Mouse (Mus musculus): ENCODE results near the gene Cpne2. TPM values are rescaled to one million over a fixed set of nuclear protein-coding genes. Genes with fewer than 3 reads are reported as not detected.

The Cpne2 gene
- polyA plus RNA-seq, 1 experiment: 28.1 TPM

DNA sequence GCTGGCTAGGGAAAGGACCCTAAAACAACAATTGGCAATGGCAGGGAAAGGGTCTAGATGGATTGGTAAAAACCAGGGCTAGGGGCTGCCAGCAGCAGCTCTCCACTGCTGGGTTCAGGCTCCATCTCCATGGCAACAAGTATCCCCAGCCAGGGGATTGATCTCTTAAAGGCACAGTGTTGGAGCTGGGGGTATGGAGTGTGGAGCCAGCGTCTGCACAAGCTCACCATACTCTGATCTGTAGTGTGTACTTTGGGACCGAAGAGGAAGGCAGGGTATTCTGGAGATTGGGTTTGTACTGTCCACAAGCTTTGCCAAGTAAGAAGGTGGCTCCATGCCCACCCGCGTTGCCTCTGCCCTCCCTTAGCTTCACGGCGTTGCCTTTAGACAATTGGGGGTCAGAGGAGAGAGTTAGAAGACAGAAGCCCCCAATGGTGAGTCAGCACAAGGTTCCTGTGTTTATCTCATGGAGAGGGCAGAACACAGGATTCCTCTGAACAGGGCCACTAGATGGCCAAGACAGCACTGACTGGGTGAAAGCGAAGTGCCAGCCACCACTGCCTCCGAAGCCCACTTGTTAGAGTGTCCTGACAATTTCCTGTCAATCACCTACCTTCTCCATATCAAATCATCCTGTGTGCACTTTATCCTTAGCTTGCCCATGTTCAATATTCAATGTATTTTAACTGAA lies 34.5 kb downstream of the Cpne2 start:
- no peaks in the 10 kb centered on the region for H3K36me3 ChIP-seq (ENCODE audit: control insufficient read depth, insufficient read depth, low read length)
- no peak for DNase-seq
- H3K27me3 ChIP-seq (ENCODE audit: control insufficient read depth, insufficient read depth, low read length): no peaks in the 10 kb centered on the region
- WGBS: 97% methylated on average over 8 of the region's 8 CpGs
- TF ChIP-seq POLR2A (IDR thresholded peaks at IDR 0.05; ENCODE audit: control insufficient read depth, extremely low read depth, insufficient read depth, low read length, poor library complexity): no peak
- no peak for TF ChIP-seq CTCF (IDR thresholded peaks at IDR 0.05; ENCODE audit: borderline replicate concordance, control insufficient read depth, extremely low read depth, insufficient read depth, low read length, poor library complexity)
- H3K4me1 ChIP-seq (replicated peaks; ENCODE audit: control insufficient read depth, insufficient read depth, low read length): no peaks in the 10 kb centered on the region
- H3K4me3 ChIP-seq (ENCODE audit: control insufficient read depth, insufficient read depth, low read length): no peak overlapping the region
- no peak overlapping the region for H3K27ac ChIP-seq (ENCODE audit: control insufficient read depth, insufficient read depth, low read length)

DNA sequence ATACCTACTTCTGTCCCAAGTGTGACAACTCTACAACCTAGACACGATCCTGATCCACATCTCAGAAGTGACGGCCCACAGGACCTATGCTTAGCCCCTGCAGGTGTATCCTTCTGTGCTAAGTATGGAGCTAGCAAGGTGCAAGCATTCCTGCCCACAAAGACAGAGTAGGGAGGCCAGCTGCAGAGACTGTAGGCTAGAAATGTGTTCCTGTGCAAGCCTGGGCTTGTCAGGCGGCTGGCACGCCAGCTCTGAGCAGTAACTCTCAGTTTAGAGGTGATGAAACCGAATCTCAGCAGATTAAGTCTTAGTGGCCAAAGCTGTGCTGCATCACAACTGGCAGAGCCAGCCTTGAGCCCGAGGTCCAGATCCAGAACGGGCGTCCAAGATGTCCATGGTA lies 35.3 kb downstream of the Cpne2 start:
- H3K4me3 ChIP-seq (ENCODE audit: control insufficient read depth, insufficient read depth, low read length): no peak overlapping the region
- WGBS: 91% methylated on average over 8 of the region's 8 CpGs

DNA sequence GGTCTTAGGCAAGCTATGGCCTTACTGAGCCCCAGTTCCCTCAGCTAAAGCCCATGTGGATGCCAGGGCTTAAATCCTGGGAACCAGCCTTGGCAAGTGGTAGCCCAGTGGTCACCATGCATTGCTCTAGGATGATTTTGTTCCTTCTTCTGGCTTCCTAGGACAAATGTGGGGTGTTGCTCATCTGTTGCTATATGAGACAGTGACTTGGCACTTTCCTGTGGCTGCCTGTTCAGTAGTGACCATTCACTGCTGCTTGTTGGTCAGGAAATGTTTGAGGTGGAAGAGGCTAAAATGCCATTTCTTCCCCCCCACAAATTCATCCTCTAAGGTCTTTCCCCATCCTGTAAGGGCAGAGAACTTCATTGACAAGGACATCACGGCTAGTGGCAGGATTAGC lies 36.6 kb downstream of the Cpne2 start:
- WGBS: 85% methylated on average over 1 of the region's 1 CpGs
- Histone ChIP-seq H3K36me3 (ENCODE audit: control insufficient read depth, insufficient read depth, low read length) (peaks cover 6% of the 10 kb centered on the region; the same call in 1 of the 2 replicates), H3K27me3 (ENCODE audit: control insufficient read depth, insufficient read depth, low read length) (no peaks in the 10 kb centered on the region), H3K27ac (ENCODE audit: control insufficient read depth, insufficient read depth, low read length) (no peak overlapping the region), H3K4me3 (ENCODE audit: control insufficient read depth, insufficient read depth, low read length) (no peak overlapping the region), H3K4me1 (replicated peaks; ENCODE audit: control insufficient read depth, insufficient read depth, low read length) (no peaks in the 10 kb centered on the region)
- TF ChIP-seq CTCF (IDR thresholded peaks at IDR 0.05; ENCODE audit: borderline replicate concordance, control insufficient read depth, extremely low read depth, insufficient read depth, low read length, poor library complexity): no peak
- TF ChIP-seq POLR2A (IDR thresholded peaks at IDR 0.05; ENCODE audit: control insufficient read depth, extremely low read depth, insufficient read depth, low read length, poor library complexity): no peak
- no peak for DNase-seq

More for the DNA sequence above, 35.3 kb downstream of the Cpne2 start:
- Histone ChIP-seq H3K36me3 (ENCODE audit: control insufficient read depth, insufficient read depth, low read length) (no peaks in the 10 kb centered on the region), H3K4me1 (replicated peaks; ENCODE audit: control insufficient read depth, insufficient read depth, low read length) (no peaks in the 10 kb centered on the region), H3K27me3 (ENCODE audit: control insufficient read depth, insufficient read depth, low read length) (no peaks in the 10 kb centered on the region), H3K27ac (ENCODE audit: control insufficient read depth, insufficient read depth, low read length) (no peak overlapping the region)
- DNase-seq: no peak
- no peak for TF ChIP-seq CTCF (IDR thresholded peaks at IDR 0.05; ENCODE audit: borderline replicate concordance, control insufficient read depth, extremely low read depth, insufficient read depth, low read length, poor library complexity)
- no peak for TF ChIP-seq POLR2A (IDR thresholded peaks at IDR 0.05; ENCODE audit: control insufficient read depth, extremely low read depth, insufficient read depth, low read length, poor library complexity)

DNA sequence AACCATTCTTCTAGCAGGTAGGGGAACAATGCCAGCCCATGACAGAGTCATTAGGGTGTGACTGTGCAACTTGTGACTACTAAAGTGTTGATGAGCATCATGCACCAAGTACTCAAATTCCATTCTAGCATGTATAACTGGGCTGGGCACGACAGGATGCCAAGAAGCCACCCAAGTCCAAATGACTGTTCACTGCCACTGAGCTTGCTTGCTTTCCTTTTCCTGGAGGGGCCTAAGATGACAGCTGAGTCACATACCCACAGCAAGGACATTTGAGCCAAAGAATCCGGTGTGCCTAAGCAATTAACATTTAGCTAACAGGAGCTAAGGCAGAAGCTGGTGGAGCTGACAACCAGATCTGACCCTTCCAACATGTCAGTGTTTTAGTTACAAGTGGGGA lies 39.1 kb downstream of the Cpne2 start:
- Histone ChIP-seq H3K4me1 (replicated peaks; ENCODE audit: control insufficient read depth, insufficient read depth, low read length) (no peaks in the 10 kb centered on the region), H3K27ac (ENCODE audit: control insufficient read depth, insufficient read depth, low read length) (no peak overlapping the region), H3K27me3 (ENCODE audit: control insufficient read depth, insufficient read depth, low read length) (no peaks in the 10 kb centered on the region), H3K4me3 (ENCODE audit: control insufficient read depth, insufficient read depth, low read length) (no peak overlapping the region), H3K36me3 (ENCODE audit: control insufficient read depth, insufficient read depth, low read length) (peaks cover 30% of the 10 kb centered on the region)
- TF ChIP-seq POLR2A (IDR thresholded peaks at IDR 0.05; ENCODE audit: control insufficient read depth, extremely low read depth, insufficient read depth, low read length, poor library complexity) (no peak), CTCF (IDR thresholded peaks at IDR 0.05; ENCODE audit: borderline replicate concordance, control insufficient read depth, extremely low read depth, insufficient read depth, low read length, poor library complexity) (no peak)
- 89% methylated on average over 2 of the region's 2 CpGs for WGBS
- no peak for DNase-seq

DNA sequence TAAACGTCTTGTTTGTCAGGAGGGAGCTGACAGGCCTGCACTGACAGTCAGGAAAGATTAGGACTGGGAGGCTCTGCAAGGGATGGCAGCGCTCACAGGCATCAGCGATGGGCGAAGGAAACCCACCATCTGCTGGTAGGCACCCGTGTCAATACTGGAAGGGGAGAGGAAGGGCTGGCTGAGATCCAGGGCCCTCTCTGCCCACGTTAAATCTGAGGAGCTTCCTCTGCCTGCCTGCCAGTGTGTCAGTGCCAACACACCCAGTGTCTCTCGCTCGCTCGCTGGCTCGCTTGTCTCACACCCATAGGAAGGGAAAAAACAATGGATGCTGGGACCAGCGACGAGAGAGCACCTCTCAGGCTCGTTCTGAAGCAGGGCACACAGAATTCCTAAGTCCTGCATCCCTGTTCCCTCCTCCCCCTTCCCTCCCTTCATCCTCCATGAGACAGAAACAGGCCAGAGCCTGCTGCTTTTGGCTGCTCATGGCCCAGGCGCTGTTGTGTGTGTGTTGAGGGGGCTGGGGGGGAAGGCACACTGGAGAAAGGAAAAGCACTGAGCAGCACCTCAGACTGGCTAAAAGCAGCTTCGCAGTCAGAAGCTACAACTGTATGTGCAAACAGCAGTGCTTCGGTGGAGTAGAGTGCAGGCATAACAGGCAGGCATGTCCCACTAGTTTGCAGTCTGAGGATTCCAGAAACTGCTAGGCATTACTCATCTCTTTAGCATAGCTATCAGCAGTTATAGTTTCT lies 41.5 kb downstream of the Cpne2 start:
- 87% methylated on average over 16 of the region's 16 CpGs for WGBS
- TF ChIP-seq POLR2A (IDR thresholded peaks at IDR 0.05; ENCODE audit: control insufficient read depth, extremely low read depth, insufficient read depth, low read length, poor library complexity): no peak
- TF ChIP-seq CTCF (IDR thresholded peaks at IDR 0.05; ENCODE audit: borderline replicate concordance, control insufficient read depth, extremely low read depth, insufficient read depth, low read length, poor library complexity): no peak
- no peak overlapping the region for H3K27ac ChIP-seq (ENCODE audit: control insufficient read depth, insufficient read depth, low read length)
- H3K4me1 ChIP-seq (replicated peaks; ENCODE audit: control insufficient read depth, insufficient read depth, low read length): no peaks in the 10 kb centered on the region
- H3K36me3 ChIP-seq (ENCODE audit: control insufficient read depth, insufficient read depth, low read length): peaks cover 55% of the 10 kb centered on the region
- H3K4me3 ChIP-seq (ENCODE audit: control insufficient read depth, insufficient read depth, low read length): no peak overlapping the region
- DNase-seq: no peak
- H3K27me3 ChIP-seq (ENCODE audit: control insufficient read depth, insufficient read depth, low read length): no peaks in the 10 kb centered on the region

DNA sequence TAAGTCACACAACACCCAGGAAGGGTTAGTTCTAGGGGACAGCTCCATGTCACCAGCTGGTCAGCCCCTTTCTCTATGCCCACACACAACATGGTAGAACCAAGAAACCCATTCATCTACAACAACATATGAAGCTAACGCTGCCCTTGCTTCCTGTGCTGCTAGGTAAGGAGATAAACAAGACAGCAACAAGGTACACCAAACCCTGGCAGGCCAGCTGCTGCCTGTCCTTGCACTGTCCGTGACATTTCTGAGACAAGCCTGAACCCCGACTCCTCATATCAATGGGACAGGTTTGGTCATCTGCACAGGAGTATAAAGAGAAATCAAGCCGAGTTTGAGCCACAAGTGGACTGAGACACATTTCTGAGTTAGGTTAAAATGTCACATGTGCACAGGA lies 42.4 kb downstream of the Cpne2 start:
- no peak overlapping the region for H3K27ac ChIP-seq (ENCODE audit: control insufficient read depth, insufficient read depth, low read length)
- WGBS: 88% methylated on average over 4 of the region's 4 CpGs
- H3K36me3 ChIP-seq (ENCODE audit: control insufficient read depth, insufficient read depth, low read length): peaks cover 57% of the 10 kb centered on the region

More for the DNA sequence above, 42.4 kb downstream of the Cpne2 start:
- Histone ChIP-seq H3K4me3 (ENCODE audit: control insufficient read depth, insufficient read depth, low read length) (no peak overlapping the region), H3K27me3 (ENCODE audit: control insufficient read depth, insufficient read depth, low read length) (no peaks in the 10 kb centered on the region), H3K4me1 (replicated peaks; ENCODE audit: control insufficient read depth, insufficient read depth, low read length) (no peaks in the 10 kb centered on the region)
- no peak for DNase-seq
- TF ChIP-seq CTCF (IDR thresholded peaks at IDR 0.05; ENCODE audit: borderline replicate concordance, control insufficient read depth, extremely low read depth, insufficient read depth, low read length, poor library complexity): no peak
- TF ChIP-seq POLR2A (IDR thresholded peaks at IDR 0.05; ENCODE audit: control insufficient read depth, extremely low read depth, insufficient read depth, low read length, poor library complexity): no peak

Measured in thymus, adult 2 months (tissue).